Mouse (Mus musculus) heart, embryonic 13.5 days (tissue): ENCODE data around the gene Upk3bl. TPM values are rescaled to one million over a fixed set of nuclear protein-coding genes. Genes with fewer than 3 reads are reported as not detected.

Experiments
- ATAC-seq: fragments of 200-750 bp; cut with Nextera tagmentation; 2 replicates; pipeline ENCODE4 v1.8.0; 2017; ENCODE audit warnings: moderate TSS enrichment; ENCODE audit not compliant: insufficient number of reproducible peaks, low FRiP score, low TSS enrichment; ENCODE audit errors: extremely low read depth
- H3K27ac ChIP-seq: fragments of 300-500 bp; sonication (generic); replicated peaks from 2 replicates; pipeline ENCODE4 v1.5.1; 2015; ENCODE audit warnings: moderate library complexity, mild to moderate bottlenecking, inconsistent platforms
- H3K27me3 ChIP-seq: fragments of 300-500 bp; sonication (generic); replicated peaks from 2 replicates; pipeline ENCODE4 v1.6.1; 2015; ENCODE audit warnings: mild to moderate bottlenecking, inconsistent platforms
- H3K36me3 ChIP-seq: fragments of 300-500 bp; sonication (generic); 2 replicates; pipeline ENCODE4 v1.6.1; 2015; ENCODE audit warnings: mild to moderate bottlenecking, inconsistent platforms
- H3K4me1 ChIP-seq: fragments of 300-500 bp; sonication (generic); 2 replicates; pipeline ENCODE4 v1.6.1; 2015; ENCODE audit warnings: inconsistent platforms
- H3K4me2 ChIP-seq: fragments of 300-500 bp; sonication (generic); 2 replicates; pipeline ENCODE4 v1.6.1; 2015; ENCODE audit warnings: inconsistent platforms, mild to moderate bottlenecking, moderate library complexity
- H3K4me3 ChIP-seq: fragments of 300-500 bp; sonication (generic); 2 replicates; pipeline ENCODE4 v1.5.1; 2015; ENCODE audit warnings: moderate library complexity, mild to moderate bottlenecking, inconsistent platforms
- H3K9ac ChIP-seq: fragments of 300-500 bp; sonication (generic); 2 replicates; pipeline ENCODE4 v1.6.1; 2015; ENCODE audit warnings: inconsistent platforms, mild to moderate bottlenecking, moderate library complexity
- H3K9me3 ChIP-seq: fragments of 300-500 bp; sonication (generic); 2 replicates; pipeline ENCODE4 v1.6.1; 2016; ENCODE audit warnings: inconsistent platforms
- WGBS: fragments of 180-500 bp; shearing (Covaris S2); methylation state at CpG from one replicate; pipeline ENCODE4 v1.1.7; 2015; ENCODE audit warnings: mixed read lengths; 5-methylcytosine and 5-hydroxymethylcytosine counted together
- polyA plus RNA-seq: library from polyadenylated mRNA; unstranded; fragments of >200 nt; fragmentation: Nextera tagmentation; extraction: Ambion mirVana; gene quantifications from 2 replicates; pipeline ENCODE4 v1.2.1, GENCODE M21; 2015

Upk3bl gene
- polyA plus RNA-seq, 1 experiment from 2014 or later: 0.13 TPM

- Histone ChIP-seq H3K27ac (no peak overlapping the region), H3K4me2 (no peak overlapping the region), H3K4me1 (peaks cover 13% of the 10 kb centered on the region), H3K36me3 (no peaks in the 10 kb centered on the region), H3K27me3 (peaks cover 4% of the 10 kb centered on the region; the same call in 1 of the 2 replicates), H3K4me3 (no peak overlapping the region), H3K9me3 (no peaks in the 10 kb centered on the region), H3K9ac (no peak overlapping the region)
- no peak for ATAC-seq
- 61% methylated on average over 11 of the region's 11 CpGs for WGBS
Measured at GRCm38 (mm10) chr5:136073526-136073925, 19.2 kb downstream of the Upk3bl start.

GRCm38 (mm10) chr5:136075076-136075475 lies 20.8 kb downstream of the Upk3bl start:
- no peak overlapping the region for H3K27ac ChIP-seq
- H3K4me1 ChIP-seq: peaks cover 13% of the 10 kb centered on the region
- no peaks in the 10 kb centered on the region for H3K36me3 ChIP-seq
- ATAC-seq: no peak
- H3K9me3 ChIP-seq: no peaks in the 10 kb centered on the region
- no peak overlapping the region for H3K4me2 ChIP-seq
- no peak overlapping the region for H3K9ac ChIP-seq
- WGBS: 52% methylated on average over 5 of the region's 5 CpGs
- no peaks in the 10 kb centered on the region; the same call in 1 of the 2 replicates for H3K27me3 ChIP-seq
- H3K4me3 ChIP-seq: no peak overlapping the region

DNA sequence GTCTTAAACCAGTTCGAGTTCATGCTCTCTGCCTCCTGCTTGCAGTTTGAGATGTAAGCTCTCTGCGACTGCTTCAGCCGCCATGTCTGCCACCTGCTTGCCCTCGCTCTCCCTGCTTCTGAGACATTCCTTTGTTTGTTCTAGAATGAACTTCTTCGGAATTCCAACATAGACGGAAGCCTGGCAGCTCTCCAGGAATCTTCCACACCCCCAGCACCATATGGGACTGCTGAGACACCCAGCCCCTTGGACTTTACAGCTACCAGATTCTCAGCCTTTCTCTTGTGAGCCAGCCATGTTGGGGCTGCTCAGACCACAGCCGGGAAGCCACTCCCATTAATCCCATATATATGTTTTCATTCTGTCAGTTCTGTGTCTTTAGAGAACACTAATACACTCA lies 22.0 kb downstream of the Upk3bl start:
- 41% methylated on average over 7 of the region's 7 CpGs for WGBS
- H3K4me1 ChIP-seq: peaks cover 13% of the 10 kb centered on the region
- H3K4me3 ChIP-seq: no peak overlapping the region
- H3K27me3 ChIP-seq: peaks cover 5% of the 10 kb centered on the region; the same call in 1 of the 2 replicates
- H3K36me3 ChIP-seq: no peaks in the 10 kb centered on the region
- no peaks in the 10 kb centered on the region for H3K9me3 ChIP-seq
- no peak overlapping the region for H3K27ac ChIP-seq
- H3K9ac ChIP-seq: no peak overlapping the region
- no peak overlapping the region for H3K4me2 ChIP-seq
- ATAC-seq: no peak

DNA sequence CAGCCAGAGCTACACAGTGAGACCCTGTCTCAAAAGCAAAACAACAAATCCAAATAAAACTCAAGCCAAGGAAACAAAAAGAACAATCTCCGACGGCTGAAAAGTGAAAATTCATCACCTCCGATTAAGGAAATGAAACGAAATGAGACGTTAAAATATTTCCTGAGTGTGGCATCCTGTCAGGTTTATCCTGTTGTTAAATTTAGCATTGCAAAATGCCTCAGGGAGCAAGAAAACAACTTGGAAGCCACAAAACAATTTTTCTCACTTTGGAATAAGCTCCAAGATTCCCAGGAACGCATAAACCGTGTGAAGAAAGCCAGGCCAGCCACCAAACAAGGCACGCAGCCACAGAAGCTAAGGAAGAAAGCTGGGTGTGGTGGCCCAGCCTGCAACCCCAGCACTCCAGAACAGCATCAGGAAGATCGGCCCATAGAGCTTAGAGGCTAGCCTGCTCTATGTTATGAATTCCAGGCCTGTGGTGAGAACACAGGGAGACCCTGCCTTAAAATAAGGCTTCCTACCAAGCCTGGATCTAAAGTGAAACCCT lies 22.8 kb downstream of the Upk3bl start:
- Histone ChIP-seq H3K36me3 (no peaks in the 10 kb centered on the region), H3K27me3 (0 out of 2 replicates have a peak, but pooled peaks cover 5% of the 10 kb centered on the region), H3K4me2 (no peak overlapping the region), H3K4me1 (peaks cover 13% of the 10 kb centered on the region), H3K27ac (no peak overlapping the region), H3K9ac (no peak overlapping the region), H3K4me3 (no peak overlapping the region), H3K9me3 (no peaks in the 10 kb centered on the region)
- no peak for ATAC-seq
- 77% methylated on average over 9 of the region's 9 CpGs for WGBS

GRCm38 (mm10) chr5:136078136-136078535 lies 23.8 kb downstream of the Upk3bl start:
- Histone ChIP-seq H3K4me3 (no peak overlapping the region), H3K4me1 (peaks cover 9% of the 10 kb centered on the region), H3K9me3 (no peaks in the 10 kb centered on the region), H3K36me3 (no peaks in the 10 kb centered on the region), H3K4me2 (no peak overlapping the region), H3K27me3 (0 out of 2 replicates have a peak, but pooled peaks cover 5% of the 10 kb centered on the region), H3K9ac (no peak overlapping the region), H3K27ac (no peak overlapping the region)
- 91% methylated on average over 5 of the region's 5 CpGs for WGBS
- no peak for ATAC-seq

GRCm38 (mm10) chr5:136082345-136082744 lies 28.1 kb downstream of the Upk3bl start:
- H3K27me3 ChIP-seq: peaks cover 40% of the 10 kb centered on the region
- H3K36me3 ChIP-seq: no peaks in the 10 kb centered on the region
- WGBS: 77% methylated on average over 4 of the region's 4 CpGs
- no peak for ATAC-seq
- H3K4me1 ChIP-seq: peaks cover 12% of the 10 kb centered on the region
- no peaks in the 10 kb centered on the region for H3K9me3 ChIP-seq
- no peak overlapping the region for H3K27ac ChIP-seq
- no peak overlapping the region for H3K9ac ChIP-seq
- H3K4me2 ChIP-seq: no peak overlapping the region
- H3K4me3 ChIP-seq: no peak overlapping the region

- Histone ChIP-seq H3K4me3 (peak within 1 kb of the TSS; percentile 60), H3K4me2 (peak within 1 kb of the TSS; percentile 93), H3K9me3 (no peaks in the 10 kb centered on the region), H3K36me3 (no peaks in the 10 kb centered on the region), H3K27ac (no peak within 1 kb of the TSS), H3K9ac (peak within 1 kb of the TSS; percentile 79), H3K4me1 (peaks cover 12% of the 10 kb centered on the region), H3K27me3 (peaks cover 49% of the 10 kb centered on the region)
- ATAC-seq: peak; percentile 95
- under 1% methylated on average over 27 of the region's 28 CpGs for whole genome bisulfite sequencing
Measured at GRCm38 (mm10) chr5:136083669-136084107, 29.4 kb downstream of the Upk3bl start, which contains the start of gene Rasa4. Rasa4 (plus strand) TSS chr5:136083916.

- H3K27ac ChIP-seq: no peak overlapping the region
- peaks cover 55% of the 10 kb centered on the region for H3K27me3 ChIP-seq
- peak overlapping the region; percentile 79 for H3K9ac ChIP-seq
- 1% methylated on average over 23 of the region's 23 CpGs for WGBS
- H3K9me3 ChIP-seq: no peaks in the 10 kb centered on the region
- H3K4me1 ChIP-seq: peaks cover 12% of the 10 kb centered on the region
- H3K36me3 ChIP-seq: no peaks in the 10 kb centered on the region
- peak overlapping the region; percentile 60 for H3K4me3 ChIP-seq
- no peak for ATAC-seq
- peak overlapping the region; percentile 93 for H3K4me2 ChIP-seq
Measured at GRCm38 (mm10) chr5:136084144-136084881, 30.0 kb downstream of the Upk3bl start.

DNA sequence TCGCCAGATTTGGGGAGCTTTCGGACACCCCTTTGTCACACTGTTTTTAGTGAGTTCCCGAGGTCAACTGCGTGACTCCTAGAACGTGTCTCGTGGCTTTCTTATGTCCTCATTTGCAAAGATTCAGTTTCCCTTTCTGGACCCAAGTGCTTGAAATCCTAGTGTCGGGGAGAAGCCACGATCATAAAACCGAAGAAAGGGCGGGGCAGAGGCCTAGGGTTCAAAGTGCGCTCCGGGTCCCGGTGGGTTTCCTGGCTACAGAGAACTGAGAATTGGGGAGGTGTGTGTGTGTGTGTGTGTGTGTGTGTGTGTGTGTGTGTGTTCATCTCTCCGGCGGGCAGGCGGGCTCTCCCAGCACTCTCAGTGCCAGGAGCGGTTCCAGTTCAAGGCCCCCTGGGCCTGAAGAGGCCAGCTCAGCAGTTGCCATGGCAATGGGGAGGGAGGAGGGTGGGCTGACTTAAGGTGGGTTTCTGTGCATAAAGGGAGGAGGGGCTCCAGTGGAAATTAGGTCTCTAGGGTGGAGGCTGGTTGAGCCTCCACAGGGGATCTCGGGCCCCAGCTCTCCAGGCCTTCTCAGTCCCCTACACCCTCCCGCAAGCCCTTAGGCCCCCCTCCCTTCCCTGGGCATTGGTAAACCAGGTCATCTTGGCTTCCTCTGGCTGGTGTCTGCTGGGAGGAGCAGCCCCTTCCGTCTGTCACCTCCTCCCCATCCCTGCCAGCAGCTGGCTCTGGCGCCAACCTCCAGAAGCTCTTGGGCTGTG lies 30.8 kb downstream of the Upk3bl start:
- WGBS: 16% methylated on average over 20 of the region's 21 CpGs
- Histone ChIP-seq H3K9ac (peak overlapping the region; percentile 79; the same call in 1 of the 2 replicates), H3K27me3 (peaks cover 61% of the 10 kb centered on the region), H3K9me3 (no peaks in the 10 kb centered on the region), H3K4me1 (peaks cover 12% of the 10 kb centered on the region), H3K4me3 (peak overlapping the region; percentile 60), H3K4me2 (peak overlapping the region; percentile 93), H3K27ac (no peak overlapping the region), H3K36me3 (no peaks in the 10 kb centered on the region)
- no peak for ATAC-seq

- no peaks in the 10 kb centered on the region for H3K36me3 ChIP-seq
- no peak overlapping the region for H3K4me3 ChIP-seq
- 81% methylated on average over 8 of the region's 8 CpGs for WGBS
- H3K9me3 ChIP-seq: no peaks in the 10 kb centered on the region
- H3K4me2 ChIP-seq: no peak overlapping the region
- no peak for ATAC-seq
- no peak overlapping the region for H3K9ac ChIP-seq
- H3K27ac ChIP-seq: no peak overlapping the region
- peaks cover 12% of the 10 kb centered on the region for H3K4me1 ChIP-seq
- H3K27me3 ChIP-seq: peaks cover 60% of the 10 kb centered on the region
Measured at GRCm38 (mm10) chr5:136086290-136086689, 32.0 kb downstream of the Upk3bl start.

DNA sequence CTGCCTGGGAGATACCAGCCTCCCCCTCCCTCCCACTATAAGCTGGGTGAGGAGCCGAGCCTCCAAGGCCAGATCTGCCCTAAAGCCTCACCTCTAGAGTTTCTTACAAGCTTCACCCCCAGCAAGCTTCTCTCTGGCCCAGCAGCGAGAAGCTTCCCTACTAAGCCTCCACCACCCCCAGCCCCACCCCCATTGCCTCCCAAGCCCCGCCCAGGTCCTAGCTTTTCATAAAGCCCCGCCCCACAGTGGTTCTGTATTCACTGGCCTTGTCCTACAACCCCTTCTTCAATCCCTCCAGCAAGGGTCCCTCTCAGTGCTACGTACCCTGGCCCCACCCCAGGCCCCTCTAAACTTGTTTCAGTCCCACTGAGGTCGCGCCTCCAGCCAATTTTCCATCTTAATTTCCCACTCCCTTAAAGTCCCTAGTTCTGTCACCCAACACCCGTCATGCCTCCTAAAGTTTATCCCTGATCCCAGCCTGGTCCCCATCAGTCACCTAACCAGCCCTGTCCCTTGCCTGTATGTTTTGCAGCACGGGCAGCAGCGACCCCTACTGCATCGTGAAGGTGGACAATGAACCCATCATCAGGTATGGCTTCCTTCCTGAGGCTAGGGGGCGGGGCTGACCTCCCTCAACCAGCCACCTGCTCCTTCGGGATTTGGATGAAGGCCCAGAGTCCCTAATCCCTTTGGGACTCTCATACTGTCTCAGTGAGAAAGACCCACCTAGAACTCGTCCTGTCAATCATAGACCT lies 34.7 kb downstream of the Upk3bl start:
- ATAC-seq: no peak
- Histone ChIP-seq H3K27ac (no peak overlapping the region), H3K36me3 (no peaks in the 10 kb centered on the region), H3K9me3 (no peaks in the 10 kb centered on the region), H3K4me1 (peaks cover 12% of the 10 kb centered on the region), H3K4me2 (no peak overlapping the region), H3K9ac (no peak overlapping the region), H3K4me3 (no peak overlapping the region), H3K27me3 (peaks cover 64% of the 10 kb centered on the region)
- WGBS: 18% methylated on average over 14 of the region's 14 CpGs
